Mouse (Mus musculus) CD4-positive, CD25-positive, alpha-beta regulatory T cell, adult 4 months (primary cell): ENCODE measurements around the gene Rab3c. TPM values are rescaled to one million over a fixed set of nuclear protein-coding genes. Genes with fewer than 3 reads are reported as not detected.

ENCODE experiments used
- ATAC-seq: one replicate; pipeline ENCODE4 v1.8.0; 2017
- polyA plus RNA-seq, 2 experiments: library from polyadenylated mRNA; unstranded; fragments of 100-300 nt; shearing (Covaris generic); gene quantifications; one replicate each; pipeline ENCODE4 v1.2.1; 2017

Gene Rab3c
- polyA plus RNA-seq, 2 experiments from 2014 or later = 0.24 TPM; not detected in 1

DNA sequence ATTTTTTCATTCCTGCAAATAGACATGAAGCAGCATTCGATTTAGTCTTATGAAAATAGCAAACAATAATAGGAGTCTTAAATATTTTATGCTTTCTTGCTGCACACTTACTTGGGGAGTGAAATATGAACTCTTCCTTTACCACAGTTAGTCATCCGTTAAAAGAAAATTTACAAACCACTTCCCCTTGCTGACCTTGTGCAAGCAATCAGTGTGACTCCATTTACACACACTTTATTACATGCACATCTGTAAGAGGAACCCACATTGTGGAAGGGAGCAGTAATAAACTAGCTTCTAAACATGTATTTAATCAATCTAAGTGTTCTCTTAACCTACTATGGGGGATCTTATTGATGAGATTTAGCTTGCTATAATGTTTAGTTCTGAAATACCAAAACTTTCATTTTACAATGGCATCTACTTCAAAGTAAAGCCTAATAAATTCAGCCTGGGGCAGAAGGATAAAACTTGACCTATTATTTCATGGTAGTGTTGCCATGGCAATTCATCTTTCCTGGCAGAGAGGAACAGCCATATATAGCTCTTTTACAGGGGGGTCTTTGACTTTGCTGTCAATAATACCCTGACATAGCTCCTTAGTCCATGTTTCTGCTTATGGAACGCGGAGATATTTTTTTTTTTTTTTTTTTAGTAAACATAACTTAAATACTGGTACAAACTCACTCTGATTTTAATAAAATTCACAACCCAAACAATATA lies 95.7 kb downstream of the Rab3c start:
- no peak for ATAC-seq

DNA sequence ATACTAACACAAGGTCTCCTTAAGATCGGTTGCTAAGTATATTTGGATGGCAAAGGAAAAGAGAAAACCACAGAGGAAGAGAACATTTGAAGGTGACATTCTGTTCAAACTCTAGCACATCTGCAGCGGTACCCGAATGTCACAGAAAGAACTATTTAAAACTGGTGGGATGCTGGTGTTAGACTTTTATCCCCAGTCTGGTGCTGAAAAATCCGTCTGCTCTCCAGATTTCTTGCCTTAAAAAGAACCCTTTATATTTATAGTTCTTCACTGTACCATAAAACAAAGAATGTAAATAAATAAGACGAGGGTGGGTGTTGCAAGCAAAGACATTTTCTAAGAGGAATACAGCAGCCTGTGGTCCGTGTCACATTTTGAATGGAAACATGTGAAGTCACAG lies 105.1 kb downstream of the Rab3c start:
- no peak for ATAC-seq

DNA sequence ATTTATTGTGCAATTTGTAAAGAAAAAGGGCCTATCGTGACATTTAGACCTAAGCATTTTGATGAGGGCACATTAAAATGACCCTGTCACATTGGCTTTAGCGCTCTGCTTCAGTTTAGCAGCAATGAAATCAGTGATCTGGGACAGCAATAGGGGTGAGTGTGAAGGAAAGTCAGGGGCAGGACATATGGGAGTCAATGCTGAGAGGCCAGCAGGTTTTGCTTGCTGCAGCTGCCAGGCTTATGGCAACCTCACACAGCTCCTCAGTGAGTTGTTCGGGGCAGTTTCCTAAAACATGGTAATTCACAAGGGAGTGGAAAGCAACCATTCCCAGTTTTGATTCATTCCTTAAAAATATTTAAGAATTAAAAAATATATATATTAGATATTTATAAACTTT lies 111.1 kb downstream of the Rab3c start:
- no peak for ATAC-seq

DNA sequence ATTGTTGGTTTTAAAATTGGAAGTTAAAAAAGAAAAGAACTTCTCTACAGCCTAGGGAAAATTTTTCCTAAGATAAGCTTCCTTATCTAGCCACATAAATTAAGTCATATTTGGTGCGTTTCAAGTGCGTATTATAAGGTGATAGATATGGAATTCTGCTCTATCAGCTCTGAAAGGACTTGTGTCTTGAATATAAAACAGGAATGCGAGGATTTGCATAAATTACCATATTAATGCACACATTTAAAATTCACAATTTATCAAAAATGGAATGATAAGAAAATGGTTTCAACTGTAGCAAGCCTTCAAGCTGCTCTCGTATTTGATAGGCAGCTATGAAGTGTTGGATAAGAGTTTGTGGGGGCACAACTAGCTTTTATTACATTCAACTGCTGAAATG lies 111.6 kb downstream of the Rab3c start:
- ATAC-seq = no peak

DNA sequence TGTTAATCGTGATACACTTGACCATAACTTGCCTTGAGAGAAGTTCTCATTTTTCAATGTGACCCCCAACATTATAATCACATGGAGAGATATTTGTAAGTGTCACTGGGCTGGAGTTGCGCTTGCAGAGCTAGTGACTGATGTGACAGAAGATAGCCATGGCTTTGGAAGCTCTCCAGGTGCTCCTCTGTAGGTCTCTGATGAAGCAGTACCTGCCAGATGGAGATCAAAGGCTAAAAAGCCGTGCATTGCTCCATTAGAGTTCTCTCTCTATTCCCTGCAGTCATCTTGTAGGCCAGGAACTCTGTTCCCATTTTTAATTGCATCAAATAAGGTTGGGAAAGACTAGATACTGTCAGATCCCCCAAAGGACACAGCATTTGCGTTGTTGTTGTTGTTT lies 112.2 kb downstream of the Rab3c start:
- no peak for ATAC-seq

DNA sequence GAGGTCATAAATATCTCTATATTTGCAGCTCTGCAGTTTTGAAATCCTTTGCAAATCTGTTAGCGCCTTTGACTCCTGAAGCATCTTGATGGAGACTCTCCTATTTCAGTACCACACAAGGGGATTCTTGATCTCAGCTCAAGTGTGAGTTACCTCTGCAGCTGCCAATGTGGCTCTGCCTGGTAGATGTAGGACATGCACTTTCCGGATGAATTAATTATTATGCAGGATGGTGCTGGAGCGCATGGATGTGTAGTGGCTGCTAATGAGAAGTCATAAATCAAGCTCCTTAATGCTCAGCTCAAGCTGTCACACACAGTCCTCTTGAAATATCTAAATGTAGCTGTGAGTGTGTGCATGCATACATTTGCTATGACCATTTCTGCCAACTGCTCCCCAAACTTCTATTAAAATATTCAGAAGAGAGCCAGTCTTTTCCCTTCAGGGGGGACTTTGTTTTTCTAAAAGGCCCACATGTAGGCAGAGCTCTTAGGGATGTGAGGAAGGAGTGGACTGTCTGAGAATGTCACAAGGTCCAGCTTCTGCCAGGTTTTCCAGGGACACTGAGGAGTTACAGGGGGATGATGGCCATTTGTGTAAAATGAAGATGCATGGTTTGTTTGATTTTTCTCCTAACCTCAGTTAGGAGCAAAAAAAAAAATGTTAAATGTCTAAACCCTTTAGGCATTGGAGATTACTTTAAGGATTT lies 114.0 kb downstream of the Rab3c start:
- ATAC-seq = no peak

DNA sequence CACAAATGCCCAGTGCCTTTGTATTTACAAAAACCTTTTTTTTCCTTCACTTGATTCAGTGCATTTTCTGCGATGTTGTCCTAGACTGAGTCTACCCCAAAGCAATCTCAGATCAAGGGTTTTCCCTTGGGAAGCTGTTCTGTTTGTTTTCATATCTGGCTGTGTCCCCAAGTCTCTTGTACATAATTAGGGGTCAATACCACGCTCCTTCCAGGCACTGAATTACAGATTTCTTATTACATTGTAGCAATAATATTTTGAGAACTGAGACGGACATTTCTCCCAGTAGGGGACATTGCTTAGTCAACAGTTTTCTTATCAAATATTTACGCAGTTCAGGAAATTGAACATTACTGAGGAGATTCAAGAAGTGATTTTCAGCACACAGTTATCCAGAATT lies 120.8 kb downstream of the Rab3c start:
- ATAC-seq = no peak

DNA sequence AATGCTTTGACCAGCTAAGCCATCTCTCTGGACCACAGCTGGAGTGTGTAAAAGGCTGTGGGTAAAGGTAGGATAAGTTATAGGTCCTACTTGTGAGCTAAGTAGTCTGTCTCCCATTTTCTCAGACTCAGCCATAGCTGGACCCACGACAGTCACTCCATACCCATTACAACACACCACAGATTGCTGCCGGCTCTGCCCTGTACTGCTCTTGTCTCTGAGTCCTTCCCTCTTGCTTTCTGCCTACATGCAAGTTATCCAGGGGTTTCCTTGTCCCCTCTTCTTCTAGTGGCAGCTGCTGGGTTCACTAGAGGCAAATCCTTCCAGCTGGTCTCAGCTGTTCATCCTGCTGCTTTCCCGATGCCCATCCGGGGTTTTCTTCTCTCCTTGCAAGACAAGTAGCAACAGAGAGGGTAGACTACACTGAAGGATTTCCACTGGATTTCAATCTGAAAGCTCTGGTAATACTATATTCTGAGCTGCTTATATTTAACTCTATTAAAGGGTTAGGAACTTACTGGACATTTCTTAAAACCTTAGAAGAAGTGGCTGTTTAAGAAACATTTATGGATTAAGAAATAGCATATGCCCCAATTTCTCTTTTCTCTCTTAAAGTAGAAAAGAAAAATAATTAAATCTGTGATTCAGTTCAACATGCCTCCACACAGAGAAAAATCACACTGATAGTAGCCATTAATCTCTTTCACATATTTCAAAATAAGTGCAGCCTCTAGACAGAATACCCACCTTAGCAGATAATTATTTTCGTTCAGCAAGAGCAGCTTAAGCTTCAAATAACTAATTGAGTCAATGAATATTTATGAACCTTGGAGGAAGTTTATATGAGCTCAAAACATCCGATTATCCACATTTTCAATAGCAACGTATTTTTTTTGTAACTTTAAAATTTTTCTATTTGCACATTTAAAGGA lies 121.9 kb downstream of the Rab3c start:
- ATAC-seq = no peak

DNA sequence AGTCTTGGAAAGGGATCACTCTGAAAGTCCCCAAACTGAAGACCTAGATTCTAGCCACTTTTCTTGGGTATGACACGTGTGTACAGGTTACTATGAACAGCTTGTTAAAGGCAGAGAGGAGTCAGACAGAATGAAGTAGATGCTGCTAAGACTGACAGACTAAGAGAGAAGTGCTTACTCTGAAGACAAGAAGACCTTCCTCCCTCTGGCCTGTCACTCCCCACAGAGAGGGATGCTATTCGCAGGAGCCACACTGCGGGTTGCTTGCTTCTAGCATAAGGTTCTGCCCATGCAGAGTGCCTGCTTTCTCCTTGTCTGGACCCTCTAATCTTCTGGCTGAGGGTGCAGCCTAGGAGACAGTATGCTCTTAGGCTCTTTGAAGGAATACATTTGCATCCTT lies 135.3 kb downstream of the Rab3c start:
- no peak for ATAC-seq

DNA sequence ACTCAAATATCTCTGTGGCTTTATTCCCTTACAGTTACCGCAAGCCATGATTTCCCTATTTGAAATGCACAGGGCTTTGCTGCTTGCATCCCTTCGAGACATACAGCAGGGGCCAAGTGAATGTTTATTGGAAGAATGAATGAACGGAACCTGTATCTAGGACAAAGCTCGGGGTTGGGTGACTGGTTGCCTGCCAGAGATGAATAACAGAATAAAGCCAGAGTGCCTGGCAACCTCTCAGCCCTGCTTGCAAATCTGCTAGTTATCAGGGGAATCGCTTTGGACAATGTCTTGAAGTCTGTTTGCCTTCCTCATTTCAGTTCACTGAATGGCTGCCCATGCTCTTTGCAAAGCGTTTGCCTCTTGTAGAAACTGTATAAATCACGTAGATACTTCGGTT lies 135.8 kb downstream of the Rab3c start:
- no peak for ATAC-seq

DNA sequence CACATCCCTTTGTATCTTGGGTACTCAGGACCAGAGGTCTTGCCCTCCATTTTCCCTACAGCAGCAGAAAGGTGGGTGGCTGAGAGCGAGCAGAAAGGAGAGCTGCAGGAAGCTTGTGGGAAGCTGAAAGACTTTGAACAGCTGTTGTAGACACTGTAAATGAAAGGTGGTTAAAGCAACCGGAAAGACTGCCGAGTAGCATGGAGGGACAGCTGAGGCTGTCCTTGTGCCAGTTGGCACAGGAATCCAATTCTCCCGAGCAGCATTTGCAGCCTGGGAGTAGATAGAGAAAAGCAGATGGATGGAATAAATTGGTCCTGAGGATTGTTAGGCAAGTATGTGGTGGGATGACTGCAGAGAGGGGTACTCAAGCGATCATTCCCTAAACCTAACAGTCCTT lies 141.5 kb downstream of the Rab3c start:
- ATAC-seq = no peak

DNA sequence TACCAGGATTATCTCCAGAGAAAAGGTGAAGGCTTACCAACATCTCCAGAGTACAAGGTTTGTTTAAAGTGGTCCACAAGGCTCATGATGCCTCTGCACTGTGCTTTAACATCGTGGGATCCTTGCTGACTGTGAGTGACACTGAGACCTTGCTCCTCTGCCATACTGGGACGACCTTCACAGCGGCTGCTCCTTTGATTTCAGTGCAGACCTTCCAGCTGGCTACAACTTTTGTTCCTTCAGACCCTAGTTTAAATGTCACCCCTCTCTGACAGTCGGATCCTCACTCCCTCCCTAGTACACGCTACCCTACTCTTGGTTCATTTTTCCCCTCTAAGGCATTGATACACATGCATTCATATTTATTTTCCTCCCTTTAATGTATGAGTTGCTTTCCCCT lies 142.2 kb downstream of the Rab3c start:
- ATAC-seq = no peak

DNA sequence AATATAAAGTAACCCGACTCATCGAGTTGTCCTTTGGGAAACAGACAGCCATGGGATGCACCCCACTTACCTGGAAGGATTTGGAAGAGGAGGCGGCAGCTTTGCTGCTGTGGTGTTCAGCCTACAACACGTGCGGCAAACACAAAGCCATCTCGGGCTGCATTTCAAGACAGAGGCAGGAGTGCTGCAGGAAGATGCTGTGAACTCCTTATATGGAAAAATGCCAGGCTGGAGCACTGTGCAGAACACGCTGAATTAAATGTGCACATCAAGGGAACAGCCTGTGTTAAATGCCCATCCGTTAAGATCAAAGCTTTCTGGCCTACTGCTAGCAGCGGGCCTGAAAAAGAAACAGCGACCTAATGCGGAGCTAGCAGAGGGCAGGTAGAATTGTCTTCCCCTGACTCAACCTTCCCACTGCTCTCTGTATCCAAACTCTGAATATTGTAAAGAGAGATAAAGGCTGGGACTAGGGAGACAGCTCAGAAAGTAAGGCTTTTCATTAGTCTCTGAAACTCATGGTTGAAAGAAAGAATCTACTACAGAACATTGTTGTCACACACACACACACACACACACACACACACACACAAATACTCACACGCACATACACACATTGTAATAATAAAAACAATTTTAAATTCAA lies 153.1 kb downstream of the Rab3c start:
- no peak for ATAC-seq

DNA sequence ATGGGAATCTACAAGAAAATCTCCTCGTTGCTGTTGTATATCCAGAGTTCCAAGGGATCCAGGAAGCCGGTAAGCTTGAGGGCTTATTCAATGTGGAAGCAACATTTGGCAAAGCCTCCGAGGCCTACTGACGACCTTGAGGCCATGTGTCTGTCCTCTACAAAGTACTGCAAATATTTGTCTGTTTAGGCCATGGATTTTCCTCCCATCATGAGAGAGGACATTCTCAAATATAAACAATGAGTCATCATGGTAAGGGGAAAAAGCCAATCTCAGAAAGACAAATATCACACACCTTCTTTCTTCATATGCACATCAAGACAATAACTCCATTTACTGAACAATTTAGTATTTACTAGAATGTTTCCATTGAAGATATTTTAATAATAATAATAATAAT lies 158.0 kb downstream of the Rab3c start:
- no peak for ATAC-seq

DNA sequence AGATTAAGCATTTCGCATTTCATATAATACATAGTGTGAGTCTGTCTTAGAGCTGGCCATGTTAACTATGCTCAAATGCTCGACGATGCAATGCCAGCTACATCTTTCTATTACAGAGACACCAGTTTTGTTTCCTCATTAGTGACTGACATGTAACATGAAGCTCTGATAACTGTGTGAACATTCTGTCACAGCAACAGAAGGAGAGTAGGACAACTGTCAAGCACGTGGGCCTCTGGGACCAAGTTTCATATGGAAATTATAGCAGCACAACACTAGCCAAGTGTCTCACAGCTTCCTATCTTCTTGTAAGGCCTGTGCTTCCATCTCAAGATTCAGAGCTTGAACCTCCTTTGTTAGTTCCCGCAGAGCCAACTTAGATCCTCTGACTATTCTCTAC lies 163.9 kb downstream of the Rab3c start:
- ATAC-seq = no peak

DNA sequence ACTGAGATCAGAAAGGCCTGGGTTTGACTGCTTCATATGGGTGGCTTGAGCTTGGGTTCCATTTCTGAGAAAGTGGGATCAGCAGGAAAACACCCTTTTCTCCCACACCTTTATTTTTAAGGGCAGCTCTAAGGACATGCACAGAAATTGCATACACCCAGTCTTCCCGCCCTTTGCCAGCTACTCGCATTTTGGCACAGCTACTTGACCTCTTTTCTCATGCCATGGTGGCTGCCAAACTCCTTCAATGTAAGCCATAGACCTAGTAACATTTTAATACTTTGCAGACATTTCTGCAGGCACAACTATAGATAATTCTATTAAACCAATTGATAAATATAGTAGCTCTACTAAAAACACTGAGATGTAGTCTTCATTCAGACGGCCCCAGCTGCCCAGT lies 164.5 kb downstream of the Rab3c start:
- ATAC-seq = no peak

DNA sequence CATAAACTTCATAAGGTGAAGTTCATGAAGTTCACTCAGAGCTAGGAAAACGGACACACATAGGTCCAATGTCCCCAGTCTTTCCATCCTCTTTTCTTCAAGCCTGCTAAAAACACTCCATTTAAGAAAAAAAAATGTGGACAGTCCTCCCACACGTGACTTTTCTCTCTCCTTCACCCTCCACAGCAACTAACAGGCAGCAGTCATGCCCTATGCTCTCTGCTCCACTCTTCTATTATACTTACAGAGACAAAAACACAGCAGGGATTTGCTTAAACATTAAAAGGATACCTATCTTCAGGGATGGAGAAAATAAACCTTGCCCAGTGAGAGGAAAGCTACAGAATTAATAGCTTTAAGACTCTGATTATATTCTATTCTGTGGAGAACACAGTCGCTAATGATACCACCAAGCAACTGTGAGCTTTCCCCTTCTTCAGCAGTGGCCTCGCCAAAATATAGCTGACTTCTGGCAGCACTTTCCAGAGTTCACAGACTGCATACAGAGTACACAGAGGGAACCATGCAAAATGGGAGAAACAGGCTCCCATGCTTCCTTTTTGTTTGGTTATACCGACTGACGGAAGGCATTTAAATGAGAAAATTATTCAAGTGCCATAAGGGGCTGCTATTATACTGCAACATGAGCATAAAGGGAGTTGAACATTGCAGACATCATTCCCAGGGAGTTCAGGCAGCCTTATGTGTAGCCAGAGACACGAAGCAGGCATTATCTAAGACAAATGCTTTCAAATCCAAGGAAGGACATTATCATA lies 165.7 kb downstream of the Rab3c start:
- no peak for ATAC-seq

DNA sequence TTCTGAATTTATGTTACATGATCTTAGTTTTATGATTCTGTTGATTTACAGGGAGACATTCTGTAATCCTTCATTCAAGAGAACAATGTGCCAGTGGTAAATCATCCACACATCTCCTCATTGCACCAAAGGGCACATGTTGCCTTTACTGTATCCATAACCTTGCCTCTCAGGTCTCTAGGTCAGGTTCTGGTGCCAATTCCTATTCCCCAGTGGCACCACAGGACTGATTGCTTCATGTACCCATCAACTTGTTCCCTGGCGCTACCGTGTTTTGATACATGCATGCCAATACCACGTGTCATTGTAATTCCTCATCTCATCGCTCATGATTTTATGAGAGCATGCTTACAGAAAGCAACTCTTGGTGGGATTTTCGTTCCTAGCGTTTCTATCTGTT lies 167.1 kb downstream of the Rab3c start:
- ATAC-seq = no peak

DNA sequence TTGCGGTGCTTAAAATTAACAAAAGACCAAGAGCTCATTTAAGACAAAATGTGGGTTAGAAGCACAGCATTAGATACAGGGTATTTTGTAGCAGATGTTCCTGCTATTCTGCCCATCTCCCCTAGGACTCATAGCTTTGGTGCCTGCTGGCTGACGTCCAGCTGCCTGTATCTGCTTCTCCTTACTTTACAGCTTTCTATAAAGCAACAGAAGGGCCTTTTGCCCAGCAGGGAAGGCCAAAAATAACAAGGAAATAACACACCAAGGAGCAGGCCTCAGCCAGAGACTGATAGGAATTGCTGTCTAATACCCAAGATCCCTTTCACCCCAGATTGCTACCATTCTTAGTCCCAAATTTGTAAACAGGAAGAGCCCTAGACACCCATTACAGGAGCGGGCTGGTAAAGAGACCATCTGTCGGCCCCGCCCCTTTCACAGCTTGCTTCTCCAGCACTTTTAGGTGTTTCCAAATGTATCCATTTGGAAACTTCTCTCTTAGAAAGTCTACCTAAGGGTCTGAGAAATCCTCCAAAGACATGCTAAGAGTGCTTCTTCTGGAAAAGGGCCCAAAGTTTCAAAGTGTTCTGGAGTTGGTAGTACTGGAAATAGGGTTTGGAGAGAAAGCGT lies 183.3 kb downstream of the Rab3c start:
- ATAC-seq = no peak

DNA sequence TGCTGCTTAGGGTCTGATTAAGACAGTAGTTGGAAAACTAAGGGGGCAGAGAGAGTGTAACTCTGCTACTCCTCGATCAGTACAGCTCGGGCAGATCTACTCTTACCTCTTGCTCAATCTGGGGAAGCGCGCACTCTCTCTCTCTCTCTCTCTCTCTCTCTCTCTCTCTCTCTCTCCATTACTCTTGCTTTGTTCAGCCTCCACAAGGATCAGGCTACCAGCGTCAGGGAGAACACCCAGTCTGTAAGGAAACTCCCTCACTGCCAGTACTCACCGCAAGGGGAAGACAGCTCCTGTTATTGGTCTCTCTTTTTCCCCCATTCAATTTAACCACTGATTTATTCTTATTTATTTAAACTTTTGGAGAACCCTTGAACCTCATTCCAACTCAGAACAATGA lies 185.8 kb downstream of the Rab3c start:
- no peak for ATAC-seq
